Mouse (Mus musculus): ENCODE data around the gene Vmn1r89.

Gene Vmn1r89

DNA sequence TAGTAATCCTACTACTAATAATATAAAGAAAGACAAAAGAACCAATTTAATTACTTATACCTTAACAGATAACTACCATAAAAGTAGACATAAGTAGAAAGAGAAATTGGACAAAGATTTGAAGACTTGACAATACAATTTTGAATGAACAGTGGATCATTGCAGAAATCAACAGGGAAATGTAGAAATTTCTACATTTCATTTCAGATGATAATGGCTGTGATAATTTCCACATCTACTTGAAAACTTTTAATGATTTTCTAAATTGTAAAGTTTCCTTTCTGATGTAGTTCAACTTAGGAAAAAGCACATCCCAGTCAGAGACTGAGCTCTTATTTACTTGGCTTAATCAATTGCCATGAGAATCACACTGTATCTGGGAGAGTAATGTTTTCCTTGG lies at the start of gene Vmn1r89:
Vmn1r89 (plus strand) TSS at position 301 of the 400 bp plus-strand sequence.
- no peak for DNase-seq (ENCODE audit: inconsistent ontology term)

- DNase-seq (ENCODE audit: inconsistent ontology term): no peak
These were observed 48.2 kb downstream of the Vmn1r89 start for GRCm38 (mm10) chr7:13260746-13261700.

- DNase-seq (ENCODE audit: inconsistent ontology term): peak; percentile 35
These were observed 51.0 kb downstream of the Vmn1r89 start for GRCm38 (mm10) chr7:13263851-13264250.

GRCm38 (mm10) chr7:13264396-13264795 lies 51.6 kb downstream of the Vmn1r89 start:
- peak; percentile 67 for DNase-seq (ENCODE audit: inconsistent ontology term)

- no peak for DNase-seq (ENCODE audit: inconsistent ontology term)
These were observed 56.0 kb downstream of the Vmn1r89 start for GRCm38 (mm10) chr7:13268749-13269260.

GRCm38 (mm10) chr7:13269394-13269793 lies 56.6 kb downstream of the Vmn1r89 start:
- DNase-seq (ENCODE audit: inconsistent ontology term): no peak
